Mouse (Mus musculus): Measurements from ENCODE around the gene Pla2g4f.

The Pla2g4f gene

DNA sequence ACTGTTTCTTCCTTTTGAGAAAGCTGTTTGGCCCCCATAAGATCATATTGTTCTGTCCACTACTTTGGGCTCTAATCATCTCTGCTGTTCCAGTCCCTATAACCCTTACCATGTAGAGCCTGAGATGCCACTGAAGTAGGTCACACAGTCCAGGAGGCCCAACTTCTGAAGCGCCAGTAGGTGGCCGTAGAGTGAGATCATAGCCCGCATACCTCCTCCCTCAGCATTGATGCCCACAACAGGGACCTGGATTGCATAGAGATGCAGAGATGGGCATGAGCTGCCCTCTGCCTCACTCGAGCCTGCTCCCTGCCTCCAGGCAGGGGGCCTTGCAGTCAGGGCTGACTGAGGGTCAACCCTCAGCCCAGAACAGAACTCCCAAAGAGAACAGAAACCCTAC lies 37.0 kb downstream of the Pla2g4f start:
- DNase-seq = no peak

DNA sequence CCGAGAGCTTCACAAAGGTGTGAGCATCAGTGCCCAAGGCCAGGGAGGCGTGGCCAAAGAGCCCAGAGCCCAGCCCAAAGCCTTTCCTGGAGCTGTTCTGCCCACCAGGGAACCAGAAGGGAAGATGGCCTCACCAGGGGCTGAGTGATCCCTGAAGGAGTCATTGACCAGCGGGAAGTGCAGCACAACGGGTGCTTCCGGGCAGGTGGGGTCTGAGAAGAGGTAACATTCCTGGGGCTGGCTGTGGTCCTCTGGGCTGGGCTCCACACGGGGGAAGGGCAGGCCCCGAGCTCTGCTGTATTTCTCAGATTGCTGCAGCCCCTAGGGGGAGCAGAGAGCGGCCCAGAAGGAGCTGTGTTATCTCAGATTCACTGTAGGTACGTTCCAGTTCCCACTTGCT lies 45.3 kb downstream of the Pla2g4f start:
- no peak for DNase-seq

DNA sequence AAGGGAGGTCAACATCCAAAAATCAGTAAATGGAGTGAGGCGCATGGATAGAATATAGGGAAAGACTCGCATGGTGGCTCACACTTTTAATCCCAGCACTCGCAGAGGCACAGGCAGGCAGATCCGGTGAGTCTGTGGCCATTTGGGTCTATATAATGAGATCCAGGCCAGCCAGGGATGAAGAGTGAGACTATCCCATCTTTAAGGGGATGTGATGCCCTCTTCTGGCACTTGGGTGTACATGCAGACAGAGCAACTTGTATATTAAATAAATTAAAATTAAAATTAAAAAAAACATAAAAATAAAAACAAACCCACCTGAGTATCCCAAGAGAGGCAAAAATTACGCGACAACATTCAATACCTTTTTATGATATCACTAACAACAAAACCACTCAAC lies 48.4 kb downstream of the Pla2g4f start:
- no peak for DNase-seq

DNA sequence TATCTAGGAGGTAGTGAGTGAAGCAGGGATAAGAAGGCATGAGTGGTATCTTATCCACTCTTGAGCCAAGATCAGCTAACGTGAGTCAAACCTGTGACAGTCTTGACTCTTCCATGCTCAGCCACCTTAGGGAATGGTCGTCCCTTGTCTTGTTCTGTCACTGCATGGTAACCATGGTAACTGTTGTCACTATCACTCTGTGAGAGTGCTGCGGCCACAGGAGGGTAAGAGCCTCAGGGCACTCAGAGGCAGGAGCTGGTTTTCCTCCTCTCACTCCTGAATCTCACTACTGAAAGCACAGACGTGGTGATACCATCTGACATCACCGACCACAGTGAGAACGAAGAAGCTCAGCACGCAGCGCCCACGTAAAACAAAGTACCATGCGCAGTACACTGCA lies 49.1 kb downstream of the Pla2g4f start:
- DNase-seq = no peak

DNA sequence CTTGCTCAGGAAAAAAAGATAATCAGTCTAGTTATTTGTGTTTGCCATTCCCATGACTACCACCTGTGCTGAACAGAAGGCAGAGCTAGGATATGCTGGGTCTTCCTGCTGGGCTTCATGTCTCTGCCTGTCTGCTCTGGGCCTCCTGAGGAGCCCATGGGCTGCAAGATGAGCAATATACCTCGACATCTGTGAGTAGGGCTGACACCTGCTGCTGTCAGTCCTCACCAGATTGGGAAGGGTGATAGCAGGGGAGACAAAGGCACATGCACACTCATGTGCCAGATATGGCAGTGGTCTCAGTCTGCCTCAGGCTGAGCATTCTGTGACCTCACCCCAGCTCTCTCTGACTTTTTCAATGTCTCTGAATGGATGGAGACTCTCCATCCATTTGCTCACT lies 51.1 kb downstream of the Pla2g4f start:
- DNase-seq = no peak

DNA sequence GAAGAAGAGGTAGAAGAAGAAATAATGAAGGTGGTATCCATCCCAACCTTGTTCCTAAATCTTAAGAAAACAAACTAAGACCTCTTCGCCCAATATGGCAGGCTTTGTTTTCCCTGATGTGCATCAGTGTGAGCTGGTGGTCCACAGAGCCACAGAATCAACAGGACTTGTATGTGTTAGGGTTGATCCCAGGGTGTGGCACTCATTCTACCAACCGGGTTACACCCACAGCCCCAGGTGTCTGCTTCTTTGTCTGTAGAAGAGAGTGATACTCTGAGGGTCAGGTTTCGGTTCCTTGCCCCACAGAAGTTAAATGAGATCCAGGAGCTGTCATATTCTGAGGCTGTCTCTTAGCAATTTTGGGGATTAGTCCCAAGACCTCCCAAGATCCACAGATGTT lies 52.6 kb downstream of the Pla2g4f start:
- DNase-seq = no peak

DNA sequence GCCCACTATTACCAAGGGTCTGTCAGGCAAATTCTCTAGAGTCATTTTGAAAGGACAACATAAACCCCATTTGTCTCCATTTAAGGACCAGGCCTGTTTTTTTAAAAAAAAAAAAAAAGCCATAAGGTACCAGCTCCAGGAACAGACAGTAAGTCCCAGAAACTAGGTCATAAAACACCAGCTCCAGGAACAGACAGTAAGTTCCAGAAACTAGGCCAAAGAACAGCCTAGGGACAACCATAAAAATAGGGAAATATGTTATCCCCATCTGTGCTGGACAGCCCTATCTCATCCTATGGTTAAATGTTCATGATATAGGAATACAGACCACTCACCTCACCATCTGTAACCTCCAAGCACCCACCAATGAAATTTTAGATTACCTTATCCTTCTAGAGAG lies 57.7 kb downstream of the Pla2g4f start:
- DNase-seq = no peak

DNA sequence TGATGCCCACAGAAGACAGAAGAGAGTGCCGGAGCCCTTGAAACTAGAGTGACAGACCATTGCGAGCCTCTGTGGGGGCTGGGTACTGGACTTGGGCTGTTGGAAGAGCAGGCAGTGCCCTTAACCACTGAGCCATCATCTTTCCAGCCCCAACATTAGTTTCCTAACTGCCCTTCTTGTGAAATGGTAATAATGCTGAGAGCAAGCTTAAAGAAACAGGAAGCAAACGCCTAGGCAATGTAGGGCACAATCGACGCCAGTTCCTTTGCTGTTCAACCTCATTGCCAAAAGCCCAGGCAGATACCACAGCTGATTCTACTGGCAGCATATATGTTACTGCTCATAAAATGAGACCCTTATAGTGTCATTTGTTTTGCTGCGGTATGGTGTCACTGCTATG lies 61.3 kb downstream of the Pla2g4f start:
- no peak for DNase-seq
